Mouse (Mus musculus): Measurements from ENCODE around the gene Pde4d. TPM values are rescaled to one million over a fixed set of nuclear protein-coding genes. Genes with fewer than 3 reads are reported as not detected.
"Not testable (repeated sequence)": the region's sequence is repeated elsewhere in the genome, so short reads cannot be mapped to it uniquely, and the experiment has no call there.

The Pde4d gene
- polyA plus RNA-seq, 1 experiment from 2014 or later = 23.8 TPM

- H3K4me1 ChIP-seq = no peaks in the 10 kb centered on the region
- 71% methylated on average over 3 of the region's 3 CpGs for WGBS
- H3K27ac ChIP-seq (replicated peaks) = no peak overlapping the region
- ATAC-seq (ENCODE audit: extremely low read depth, insufficient number of reproducible peaks, low FRiP score, low TSS enrichment) = no peak
- H3K9ac ChIP-seq = no peak overlapping the region
- H3K4me2 ChIP-seq = no peak overlapping the region
- no peaks in the 10 kb centered on the region for H3K36me3 ChIP-seq
- H3K4me3 ChIP-seq = no peak overlapping the region
- no peaks in the 10 kb centered on the region for H3K9me3 ChIP-seq
- no peaks in the 10 kb centered on the region for H3K27me3 ChIP-seq (replicated peaks)
Measured at GRCm38 (mm10) chr13:108714032-108714431, 264.3 kb downstream of the Pde4d start.

DNA sequence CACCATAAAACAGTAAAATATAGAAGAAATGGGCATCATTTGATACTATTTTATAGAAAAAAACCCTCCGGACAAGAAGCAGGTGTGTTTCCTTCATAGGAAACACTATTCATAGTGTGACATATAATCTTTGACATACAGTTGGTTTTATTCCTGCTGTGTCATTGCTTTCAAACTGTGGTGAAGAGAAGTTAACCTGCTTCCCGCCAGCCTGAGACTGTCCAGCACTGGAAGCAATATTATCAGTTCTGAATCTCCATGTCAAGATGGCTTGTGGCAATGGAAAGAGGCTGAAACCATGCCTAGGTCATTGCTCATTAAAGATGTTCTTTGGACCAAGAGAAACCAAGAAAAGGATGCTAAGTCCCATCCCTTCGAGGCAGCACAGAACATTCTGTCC is 265.3 kb downstream of the Pde4d start:
- Histone ChIP-seq H3K9ac (no peak overlapping the region), H3K4me2 (no peak overlapping the region)
- 78% methylated on average over 3 of the region's 3 CpGs for WGBS

DNA sequence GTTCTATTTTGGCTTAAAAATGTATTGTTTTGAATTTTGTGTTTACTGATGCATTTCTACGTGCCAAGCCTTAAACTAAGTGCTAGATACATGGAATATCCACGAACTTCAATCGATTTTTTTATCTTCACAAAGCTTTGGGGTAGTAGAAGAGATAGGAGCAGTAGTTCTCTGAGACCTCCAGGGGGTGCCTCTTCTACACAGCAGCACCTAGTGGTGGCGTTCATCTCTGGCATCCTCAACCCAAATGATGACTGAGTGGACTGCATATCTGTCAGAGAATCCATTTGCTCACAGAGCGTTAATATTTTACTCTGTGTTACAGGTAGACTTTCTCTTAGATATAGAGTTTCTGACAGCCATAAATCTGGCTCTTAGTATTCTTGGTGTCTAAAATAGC is 272.5 kb downstream of the Pde4d start:
- no peak overlapping the region for H3K9ac ChIP-seq
- no peak overlapping the region for H3K27ac ChIP-seq (replicated peaks)
- H3K36me3 ChIP-seq = no peaks in the 10 kb centered on the region
- WGBS = 60% methylated on average over 5 of the region's 5 CpGs
- H3K27me3 ChIP-seq (replicated peaks) = no peaks in the 10 kb centered on the region
- H3K9me3 ChIP-seq = no peaks in the 10 kb centered on the region
- H3K4me3 ChIP-seq = no peak overlapping the region
- no peaks in the 10 kb centered on the region for H3K4me1 ChIP-seq
- ATAC-seq (ENCODE audit: extremely low read depth, insufficient number of reproducible peaks, low FRiP score, low TSS enrichment) = no peak
- no peak overlapping the region for H3K4me2 ChIP-seq

More for the DNA sequence above, 265.3 kb downstream of the Pde4d start:
- ATAC-seq (ENCODE audit: extremely low read depth, insufficient number of reproducible peaks, low FRiP score, low TSS enrichment) = no peak
- Histone ChIP-seq H3K9me3 (no peaks in the 10 kb centered on the region), H3K36me3 (no peaks in the 10 kb centered on the region), H3K4me3 (no peak overlapping the region), H3K27me3 (replicated peaks) (no peaks in the 10 kb centered on the region), H3K27ac (replicated peaks) (no peak overlapping the region), H3K4me1 (no peaks in the 10 kb centered on the region)

DNA sequence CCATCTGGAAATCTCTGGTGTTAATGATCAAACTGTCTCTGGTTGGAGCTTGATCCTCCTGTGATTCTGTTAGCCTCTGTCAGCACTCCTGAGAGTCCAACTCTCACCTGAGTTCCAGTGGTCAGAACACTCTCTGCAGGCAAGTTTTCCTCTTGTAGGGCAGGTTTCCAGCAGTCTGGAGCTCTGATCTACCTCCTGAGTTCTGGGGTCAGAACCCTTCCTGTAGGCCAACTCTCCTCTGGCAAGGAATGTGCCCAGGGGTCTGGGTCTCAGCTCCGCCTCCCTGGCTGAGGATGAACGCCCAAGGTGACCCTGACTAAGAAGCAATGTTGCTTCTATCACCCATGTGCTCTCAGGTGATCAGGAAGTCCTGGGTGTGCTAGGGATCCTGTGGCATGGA is 284.6 kb downstream of the Pde4d start:
- 65% methylated on average over 2 of the region's 2 CpGs for WGBS
- not testable (repeated sequence) for H3K4me3 ChIP-seq; H3K27ac ChIP-seq (replicated peaks); H3K9ac ChIP-seq; H3K4me1 ChIP-seq; H3K9me3 ChIP-seq; ATAC-seq (ENCODE audit: extremely low read depth, insufficient number of reproducible peaks, low FRiP score, low TSS enrichment); H3K36me3 ChIP-seq; H3K27me3 ChIP-seq (replicated peaks); H3K4me2 ChIP-seq

DNA sequence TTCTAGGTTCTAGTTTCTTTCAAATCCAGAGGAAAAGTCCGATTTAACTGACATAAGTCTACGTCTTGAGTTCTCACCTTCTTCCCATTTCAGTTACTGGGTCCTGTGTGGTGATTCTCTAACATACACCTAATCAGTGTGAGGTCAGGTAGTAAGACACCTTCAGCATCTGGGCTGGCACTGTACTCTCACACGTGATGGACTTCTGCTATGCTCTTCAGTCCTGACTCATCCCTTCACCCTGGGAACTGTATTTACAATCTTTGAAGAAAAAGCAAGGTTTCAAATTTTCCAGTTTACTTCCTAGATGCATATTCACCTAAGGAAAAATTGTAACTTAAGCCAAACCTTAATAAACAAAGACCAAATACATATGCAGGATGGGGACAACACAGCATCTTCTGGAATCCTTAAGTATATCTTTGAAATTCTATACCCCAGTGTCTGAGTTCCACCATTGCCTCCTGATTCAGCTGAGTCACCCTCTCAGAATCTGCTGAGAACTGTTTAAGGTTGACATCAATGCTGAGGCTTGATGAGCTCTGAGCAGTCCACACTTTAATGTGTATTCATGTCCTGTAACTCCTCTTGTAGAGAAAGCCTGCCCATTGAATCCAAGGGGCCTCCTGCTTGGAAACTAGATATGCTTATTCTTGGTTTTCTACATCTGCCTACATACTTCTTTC is 301.6 kb downstream of the Pde4d start:
- Histone ChIP-seq H3K27ac (replicated peaks) (no peak overlapping the region), H3K9ac (no peak overlapping the region), H3K36me3 (no peaks in the 10 kb centered on the region), H3K4me3 (no peak overlapping the region), H3K9me3 (no peaks in the 10 kb centered on the region), H3K27me3 (replicated peaks) (no peaks in the 10 kb centered on the region), H3K4me2 (no peak overlapping the region), H3K4me1 (no peaks in the 10 kb centered on the region)
- no peak for ATAC-seq (ENCODE audit: extremely low read depth, insufficient number of reproducible peaks, low FRiP score, low TSS enrichment)
- WGBS = 70% methylated on average over 3 of the region's 3 CpGs

DNA sequence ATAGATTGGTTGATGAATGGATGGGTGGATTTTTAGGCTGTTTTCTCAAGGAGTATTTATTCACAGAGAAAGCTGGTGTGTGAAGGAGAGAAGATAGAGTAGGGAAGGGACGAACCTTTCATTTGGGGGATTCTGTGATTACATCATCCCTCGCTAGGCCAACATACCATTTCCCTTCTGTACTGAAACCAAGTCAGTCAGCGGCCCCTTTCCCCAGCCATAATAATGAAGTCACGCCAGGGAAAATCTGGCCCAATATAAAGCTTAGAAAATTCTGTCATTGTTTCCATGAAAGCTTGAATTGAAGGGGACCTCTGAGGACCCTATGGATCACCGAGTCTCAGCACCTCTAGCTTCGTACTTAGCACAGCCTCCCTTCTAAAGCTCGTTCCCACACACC is 307.7 kb downstream of the Pde4d start:
- no peak overlapping the region for H3K4me2 ChIP-seq
- H3K27me3 ChIP-seq (replicated peaks) = no peaks in the 10 kb centered on the region
- 78% methylated on average over 7 of the region's 7 CpGs for WGBS
- no peak overlapping the region for H3K9ac ChIP-seq
- ATAC-seq (ENCODE audit: extremely low read depth, insufficient number of reproducible peaks, low FRiP score, low TSS enrichment) = no peak
- H3K36me3 ChIP-seq = no peaks in the 10 kb centered on the region
- no peak overlapping the region for H3K27ac ChIP-seq (replicated peaks)
- H3K4me1 ChIP-seq = no peaks in the 10 kb centered on the region
- H3K4me3 ChIP-seq = no peak overlapping the region
- H3K9me3 ChIP-seq = no peaks in the 10 kb centered on the region

GRCm38 (mm10) chr13:108758331-108758730 is 308.6 kb downstream of the Pde4d start:
- no peak overlapping the region for H3K4me2 ChIP-seq
- H3K9me3 ChIP-seq = no peaks in the 10 kb centered on the region
- WGBS = 71% methylated on average over 4 of the region's 4 CpGs
- ATAC-seq (ENCODE audit: extremely low read depth, insufficient number of reproducible peaks, low FRiP score, low TSS enrichment) = no peak
- H3K9ac ChIP-seq = no peak overlapping the region
- H3K4me1 ChIP-seq = no peaks in the 10 kb centered on the region
- no peak overlapping the region for H3K4me3 ChIP-seq
- no peaks in the 10 kb centered on the region for H3K27me3 ChIP-seq (replicated peaks)
- no peaks in the 10 kb centered on the region for H3K36me3 ChIP-seq
- no peak overlapping the region for H3K27ac ChIP-seq (replicated peaks)

DNA sequence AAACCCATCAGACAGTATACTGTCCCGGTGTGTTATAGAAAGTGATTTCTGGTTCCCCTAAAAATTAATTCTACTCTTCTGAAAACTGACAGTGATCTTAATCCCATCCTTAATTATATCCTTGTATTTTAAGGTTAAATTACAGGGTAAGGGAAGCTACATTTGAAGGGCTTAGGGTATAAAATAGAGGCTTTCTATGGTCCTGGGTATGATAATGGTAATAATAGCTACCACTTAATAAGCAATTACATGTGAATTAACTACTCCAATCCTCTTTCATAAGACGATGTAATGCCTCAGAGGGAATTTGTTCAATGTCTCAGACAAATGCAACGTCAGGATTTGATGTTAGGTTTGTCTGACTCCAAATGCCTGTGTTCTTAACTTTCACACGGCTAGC is 309.4 kb downstream of the Pde4d start:
- H3K4me1 ChIP-seq = no peaks in the 10 kb centered on the region

DNA sequence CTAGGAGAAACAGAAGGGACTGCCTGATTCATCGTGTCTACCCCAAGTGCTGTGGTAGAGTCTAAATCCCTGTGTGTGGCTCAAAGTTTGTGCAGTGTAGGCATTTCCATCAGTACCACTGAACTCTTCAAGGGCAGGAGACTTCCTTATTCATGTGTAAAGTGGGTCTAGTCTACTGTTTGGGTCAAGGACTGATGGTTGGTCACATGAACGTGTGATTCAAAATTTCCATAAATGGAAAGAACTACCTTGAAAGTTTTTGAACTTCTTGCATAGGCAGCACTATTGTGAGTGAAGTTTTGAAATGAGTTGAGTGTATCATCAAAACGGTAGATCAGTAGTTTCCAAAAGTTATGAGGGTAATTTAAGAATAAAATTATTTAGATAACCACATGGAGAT is 313.5 kb downstream of the Pde4d start:
- Histone ChIP-seq H3K9me3 (no peaks in the 10 kb centered on the region), H3K4me3 (no peak overlapping the region), H3K27me3 (replicated peaks) (no peaks in the 10 kb centered on the region), H3K4me2 (no peak overlapping the region), H3K9ac (no peak overlapping the region), H3K27ac (replicated peaks) (no peak overlapping the region), H3K36me3 (no peaks in the 10 kb centered on the region), H3K4me1 (no peaks in the 10 kb centered on the region)
- no peak for ATAC-seq (ENCODE audit: extremely low read depth, insufficient number of reproducible peaks, low FRiP score, low TSS enrichment)
- 73% methylated on average over 3 of the region's 3 CpGs for WGBS

More for the DNA sequence above, 309.4 kb downstream of the Pde4d start:
- Histone ChIP-seq H3K27me3 (replicated peaks) (no peaks in the 10 kb centered on the region), H3K9ac (no peak overlapping the region), H3K36me3 (no peaks in the 10 kb centered on the region), H3K4me2 (no peak overlapping the region), H3K9me3 (no peaks in the 10 kb centered on the region), H3K4me3 (no peak overlapping the region), H3K27ac (replicated peaks) (no peak overlapping the region)
- no peak for ATAC-seq (ENCODE audit: extremely low read depth, insufficient number of reproducible peaks, low FRiP score, low TSS enrichment)
- 75% methylated on average over 4 of the region's 4 CpGs for WGBS

- no peak for ATAC-seq (ENCODE audit: extremely low read depth, insufficient number of reproducible peaks, low FRiP score, low TSS enrichment)
- H3K27me3 ChIP-seq (replicated peaks) = no peaks in the 10 kb centered on the region
Measured at GRCm38 (mm10) chr13:108766020-108766727, 316.4 kb downstream of the Pde4d start.

DNA sequence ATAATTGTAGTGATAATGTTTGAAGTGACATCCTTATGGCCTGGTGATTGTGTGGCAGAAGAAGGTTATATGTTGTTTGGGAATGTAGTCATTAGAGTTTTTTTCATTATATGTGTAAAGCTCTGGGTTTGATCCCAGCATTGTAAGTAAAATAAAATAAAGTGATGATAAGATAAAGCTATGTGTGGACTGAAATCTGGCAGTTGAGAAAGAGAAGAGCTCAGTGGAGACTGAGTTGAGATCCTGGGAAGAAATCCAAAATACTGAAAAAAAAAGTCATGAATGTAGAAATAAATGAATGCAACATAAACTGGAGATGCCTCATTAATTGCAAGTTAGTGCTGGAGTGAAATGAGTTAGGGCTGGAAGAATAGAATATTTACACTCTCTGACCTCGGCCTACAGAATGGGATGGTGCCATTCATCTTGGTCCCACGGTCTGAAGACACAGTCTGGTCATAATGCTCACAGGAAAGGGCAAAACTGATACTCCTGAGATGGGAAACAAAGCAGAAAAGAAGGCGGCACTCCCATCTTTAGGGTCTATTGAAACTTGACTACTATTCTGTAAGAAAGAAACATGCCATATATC is 319.8 kb downstream of the Pde4d start:
- no peak overlapping the region for H3K4me2 ChIP-seq
- H3K4me3 ChIP-seq = no peak overlapping the region
- H3K36me3 ChIP-seq = no peaks in the 10 kb centered on the region
- ATAC-seq (ENCODE audit: extremely low read depth, insufficient number of reproducible peaks, low FRiP score, low TSS enrichment) = no peak
- no peak overlapping the region for H3K9ac ChIP-seq
- H3K27ac ChIP-seq (replicated peaks) = no peak overlapping the region
- H3K9me3 ChIP-seq = no peaks in the 10 kb centered on the region
- H3K27me3 ChIP-seq (replicated peaks) = no peaks in the 10 kb centered on the region
- 57% methylated on average over 3 of the region's 3 CpGs for WGBS
- no peaks in the 10 kb centered on the region for H3K4me1 ChIP-seq

More at GRCm38 (mm10) chr13:108766020-108766727, 316.4 kb downstream of the Pde4d start:
- H3K4me2 ChIP-seq = no peak overlapping the region
- H3K4me1 ChIP-seq = no peaks in the 10 kb centered on the region
- no peak overlapping the region for H3K27ac ChIP-seq (replicated peaks)
- no peak overlapping the region for H3K9ac ChIP-seq
- H3K4me3 ChIP-seq = no peak overlapping the region
- WGBS = 56% methylated on average over 11 of the region's 11 CpGs
- no peaks in the 10 kb centered on the region for H3K36me3 ChIP-seq
- H3K9me3 ChIP-seq = no peaks in the 10 kb centered on the region
